Comparison of ENCODE assay signal across 8 mouse cellular contexts in genomic region chr8:126666327-126667085, GRCm38 (mm10).
DNase-seq lines count a peak whose midpoint lies in the region; ATAC-seq and TF ChIP-seq lines count a peak whose summit lies in the region.

No protein-coding gene starts in this region.

- H3K9me3 ChIP-seq in hindbrain, postnatal 0 days (ENCODE audit: low read length): no peaks in the 10 kb centered on the region

- 0% methylated on average over 14 of the region's 15 CpGs for WGBS in hindbrain, postnatal 0 days

- H3K36me3 ChIP-seq in hindbrain, postnatal 0 days (ENCODE audit: insufficient read depth, low read length): no peaks in the 10 kb centered on the region

- DNase-seq in WW6 (ENCODE audit: low read depth, low spot score): peak; percentile 13
- peak; percentile 99 for DNase-seq in gastrocnemius, adult 2 months
- peak; percentile 100 for DNase-seq in hindbrain, postnatal 0 days (ENCODE audit: low spot score)
- peak; percentile 99 for DNase-seq in left cerebral cortex, adult 2 months (ENCODE audit: extremely low spot score in 1 of 2, low spot score in 2 of 2)
- DNase-seq in right cerebral cortex, adult 2 months (ENCODE audit: low spot score in 2 of 2): peak; percentile 99 to 100
- DNase-seq in urinary bladder, postnatal 14 days (ENCODE audit: low spot score): peak; percentile 100

- H3K4me3 ChIP-seq in gastrocnemius, adult 2 months: peak overlapping the region; percentile 51
- no peak overlapping the region for H3K4me3 ChIP-seq in hindbrain, postnatal 0 days (ENCODE audit: low read length)
- H3K4me3 ChIP-seq in left cerebral cortex, adult 2 months: no peak overlapping the region

- ATAC-seq in common myeloid progenitor, adult 5-6 weeks (replicated peaks; ENCODE audit: low read depth, poor library complexity, severe bottlenecking): peak; percentile 58
- peak; percentile 90 for ATAC-seq in hindbrain, postnatal 0 days
- ATAC-seq in megakaryocyte, adult 5-6 weeks (ENCODE audit: poor library complexity, severe bottlenecking): peak; percentile 53

- peak overlapping the region; percentile 97 for H3K27ac ChIP-seq in gastrocnemius, adult 2 months
- H3K27ac ChIP-seq in hindbrain, postnatal 0 days: peak overlapping the region; percentile 97
- H3K27ac ChIP-seq in left cerebral cortex, adult 2 months: peak overlapping the region; percentile 94

- TF ChIP-seq CTCF in gastrocnemius, adult 2 months (IDR thresholded peaks at IDR 0.05): no peak
- no peak for TF ChIP-seq CTCF in hindbrain, postnatal 0 days (IDR thresholded peaks at IDR 0.05; ENCODE audit: low read depth)
- TF ChIP-seq CTCF in left cerebral cortex, adult 2 months (IDR thresholded peaks at IDR 0.05): no peak

- peak overlapping the region; percentile 45 for H3K4me2 ChIP-seq in hindbrain, postnatal 0 days (ENCODE audit: low read depth, low read length)

- no peaks in the 10 kb centered on the region for H3K27me3 ChIP-seq in hindbrain, postnatal 0 days (ENCODE audit: insufficient read depth, low read length)

- H3K9ac ChIP-seq in hindbrain, postnatal 0 days (replicated peaks; ENCODE audit: low read length): peak overlapping the region; percentile 45

- peaks cover 60% of the 10 kb centered on the region for H3K4me1 ChIP-seq in hindbrain, postnatal 0 days (ENCODE audit: insufficient read depth, low read length)

- intact Hi-C loops in gastrocnemius, adult 2 months (cut with DNase I): loop anchor here (1.0 to 5.0 kb wide), 5 partner anchors 70 to 256 kb away; no protein-coding TSS in a partner anchor
- intact Hi-C loops in left cerebral cortex, adult 2 months (cut with DNase I): loop anchor here (1.0 to 2.0 kb wide), 8 partner anchors 28 to 173 kb away; no protein-coding TSS in a partner anchor

Comparison
In these comparisons a context has a peak if more than half of its experiments do, and no peak if none do; other contexts are left out.
1. DNase-seq: peak in every context shown above with its lines; median percentile 100 in hindbrain, postnatal 0 days; 100 in urinary bladder, postnatal 14 days; 100 in right cerebral cortex, adult 2 months; 99 in gastrocnemius, adult 2 months; 99 in left cerebral cortex, adult 2 months; 13 in WW6.